Mouse (Mus musculus) thymus, postnatal 10 days (tissue): ENCODE data around the gene Gm8439.

ENCODE experiments used
- DNase-seq, 2 experiments: peaks; one replicate each; pipeline ENCODE4 v3.0.0; 2021; ENCODE audit warnings: low spot score in 2 of 2

Gm8439 gene

DNA sequence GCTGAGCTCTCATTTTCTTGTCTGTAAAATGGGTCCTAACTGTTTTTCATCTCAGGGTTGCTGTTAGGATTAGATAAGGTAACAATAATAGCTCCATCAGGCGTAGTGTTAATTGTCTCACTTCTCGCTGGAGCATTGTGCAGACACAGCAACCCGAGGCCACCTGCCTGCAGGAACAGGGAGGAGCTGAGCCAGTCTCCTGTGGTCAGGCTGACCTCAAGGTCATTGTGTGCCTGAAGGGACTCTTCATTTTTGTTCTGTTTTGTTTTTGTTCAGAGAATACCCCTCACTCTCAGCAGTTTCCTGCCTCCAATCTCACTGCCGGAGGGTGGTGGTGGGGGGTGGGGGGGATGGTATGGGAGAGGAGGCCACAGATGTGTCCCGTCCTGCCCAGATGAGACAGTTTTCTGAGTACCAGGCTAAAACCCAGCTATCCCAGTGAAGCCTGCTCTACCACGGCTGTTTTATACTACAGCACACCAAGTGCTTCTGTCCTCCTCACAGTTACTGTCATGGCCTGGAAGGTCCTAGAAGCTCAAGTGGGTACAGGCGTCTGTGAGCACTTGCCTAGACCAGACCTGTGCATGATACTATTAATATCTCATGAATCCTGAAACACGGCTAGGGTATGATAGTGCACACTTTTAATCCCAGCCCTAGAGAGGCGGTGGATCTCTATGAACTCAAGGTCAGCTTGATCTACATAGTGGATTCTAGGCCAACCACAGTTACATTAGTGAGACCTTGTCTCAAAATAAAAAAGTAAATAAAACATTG lies 23.9 kb downstream of the Gm8439 start:
- no peak for DNase-seq

DNA sequence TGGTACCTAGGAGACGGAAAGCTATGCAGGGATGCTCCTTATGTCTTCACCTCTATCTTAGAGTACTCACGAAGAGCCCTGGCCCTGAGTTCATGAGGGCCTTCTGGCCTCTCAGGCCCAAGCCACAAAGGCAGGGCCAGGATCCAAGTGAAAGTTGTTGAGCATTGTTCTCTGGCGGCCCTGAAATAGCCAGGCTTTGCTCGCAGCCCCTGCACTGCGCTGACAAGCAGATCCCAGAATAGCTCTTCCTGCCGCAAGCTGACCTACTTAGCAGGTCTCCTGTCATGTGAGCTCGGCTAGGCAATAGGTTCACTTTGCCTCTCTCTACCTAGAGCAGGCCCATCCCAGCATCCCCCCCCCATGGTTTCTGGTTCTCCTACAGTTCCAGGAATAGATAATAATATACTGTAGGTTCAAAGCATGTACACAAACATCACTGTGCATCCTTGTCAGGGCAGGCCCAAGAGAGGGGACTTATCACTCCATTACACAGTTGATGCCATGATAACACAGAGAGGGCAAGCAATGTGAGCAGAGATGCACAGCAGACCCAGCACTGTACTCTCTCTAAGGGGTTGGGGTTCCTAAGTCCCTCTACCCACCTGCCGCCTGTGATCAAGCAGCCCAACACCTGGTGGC lies 25.3 kb downstream of the Gm8439 start:
- peak; percentile 63 to 69 for DNase-seq

DNA sequence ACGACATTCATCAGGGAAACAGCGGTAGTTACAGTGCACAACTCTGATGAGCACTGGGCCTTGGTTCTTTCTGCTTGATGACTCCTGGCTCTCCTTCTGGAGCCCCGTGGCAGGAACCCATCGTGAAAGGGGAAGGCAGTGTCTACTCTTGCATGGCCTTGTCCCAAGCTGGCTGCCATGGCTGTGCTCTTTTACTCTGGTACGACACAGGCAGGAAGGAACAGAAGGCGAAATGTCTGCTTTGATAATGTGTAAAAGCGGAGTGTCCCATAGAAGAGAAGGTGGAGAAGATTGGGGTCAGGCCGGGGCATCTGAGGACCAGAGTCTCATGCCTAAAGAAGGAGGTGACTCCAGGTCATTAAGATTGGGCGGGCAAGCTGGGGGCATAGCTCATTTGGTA lies 26.1 kb downstream of the Gm8439 start:
- no peak for DNase-seq

GRCm38 (mm10) chr4:120615528-120616081 lies 27.1 kb downstream of the Gm8439 start:
- DNase-seq: peak; percentile 30 to 43

DNA sequence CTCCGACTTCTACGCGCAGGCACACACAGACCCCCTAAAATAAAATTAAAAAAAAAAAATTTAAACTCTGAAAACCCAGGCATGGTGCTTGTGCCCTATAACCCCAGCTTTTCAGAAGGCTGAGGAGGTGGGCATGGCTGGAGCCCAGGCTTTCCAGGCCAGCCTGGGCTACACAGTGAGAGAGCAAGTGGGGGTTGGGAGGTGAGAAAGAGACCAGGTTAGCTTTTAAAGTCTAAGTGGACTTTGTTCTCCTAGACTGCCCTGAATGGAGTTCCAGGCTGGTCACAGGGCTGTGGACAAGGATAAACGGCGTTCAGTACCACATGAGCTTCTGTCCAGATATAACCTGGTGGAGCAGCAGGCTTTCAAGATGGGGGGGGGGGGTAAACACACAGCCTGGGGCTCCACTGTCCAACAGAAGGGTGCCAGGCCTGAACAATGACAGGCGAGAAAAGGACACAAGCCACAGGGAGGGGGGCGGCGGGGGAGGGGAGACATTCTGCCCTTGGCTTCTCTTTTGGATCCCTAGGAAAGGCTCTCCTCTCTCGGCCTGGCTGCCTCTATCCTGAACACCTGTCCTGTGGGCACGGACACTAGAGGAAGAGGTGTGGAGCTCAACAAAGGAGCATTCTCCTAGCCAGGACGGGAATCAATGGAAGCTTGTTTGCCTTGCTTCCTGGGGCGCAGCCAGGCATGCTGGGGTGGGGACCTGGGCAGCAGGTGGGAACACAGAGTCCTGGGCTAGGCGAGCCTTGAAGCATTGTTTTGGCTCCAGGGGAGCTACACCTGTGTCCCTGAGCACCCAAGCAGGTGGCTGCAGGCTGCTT lies 27.9 kb downstream of the Gm8439 start:
- DNase-seq: no peak

DNA sequence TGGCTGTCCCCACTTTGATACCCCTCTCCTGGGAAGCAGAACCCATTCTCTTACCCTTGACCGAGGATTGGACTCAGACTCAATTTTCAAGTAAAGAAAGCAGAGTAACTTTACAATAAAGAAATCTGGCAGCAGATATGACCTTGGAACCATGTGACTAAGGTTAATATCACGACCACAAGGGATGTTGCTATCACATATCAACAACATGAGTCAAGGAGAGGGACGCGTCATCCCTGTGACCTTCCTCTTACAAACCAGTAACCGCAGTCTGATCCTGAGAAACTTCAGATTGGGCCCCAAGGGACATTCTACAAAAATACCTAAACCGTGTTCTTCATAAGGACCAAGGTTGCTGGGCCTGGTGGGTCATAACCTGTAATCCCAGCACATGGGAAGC lies 39.2 kb downstream of the Gm8439 start:
- no peak for DNase-seq

DNA sequence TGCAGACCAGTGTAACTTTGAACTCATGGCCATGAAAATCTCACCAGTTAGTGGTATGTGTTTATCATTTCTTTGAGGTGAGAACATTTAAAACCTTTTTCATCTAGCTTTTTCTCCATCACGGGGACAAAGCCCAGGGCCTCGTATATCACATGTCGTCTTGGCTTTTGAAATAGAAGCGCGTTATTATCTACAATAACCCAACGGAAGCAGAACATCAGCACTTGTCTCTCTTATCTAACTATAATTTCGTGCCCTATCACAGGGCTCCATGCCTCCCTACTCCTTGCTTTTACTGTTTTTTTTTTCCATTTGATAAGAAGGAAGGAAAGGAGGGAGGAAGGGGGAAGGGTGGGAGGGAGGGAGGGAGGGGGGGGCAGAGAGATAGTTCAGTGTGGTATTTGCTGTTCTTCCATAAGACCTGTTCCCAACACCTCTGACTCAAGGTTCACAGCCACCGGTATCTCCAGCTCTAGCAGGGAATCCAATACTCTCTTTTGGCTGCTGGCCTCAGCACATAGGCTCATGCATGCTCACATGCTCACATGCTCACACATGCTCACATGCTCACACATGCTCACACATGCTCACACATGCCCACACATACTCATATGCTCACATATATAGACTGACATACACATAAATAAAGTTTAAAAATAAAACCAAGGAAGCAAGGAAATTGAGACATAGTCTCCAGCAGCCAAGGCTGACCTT lies 41.8 kb downstream of the Gm8439 start:
- DNase-seq: no peak

DNA sequence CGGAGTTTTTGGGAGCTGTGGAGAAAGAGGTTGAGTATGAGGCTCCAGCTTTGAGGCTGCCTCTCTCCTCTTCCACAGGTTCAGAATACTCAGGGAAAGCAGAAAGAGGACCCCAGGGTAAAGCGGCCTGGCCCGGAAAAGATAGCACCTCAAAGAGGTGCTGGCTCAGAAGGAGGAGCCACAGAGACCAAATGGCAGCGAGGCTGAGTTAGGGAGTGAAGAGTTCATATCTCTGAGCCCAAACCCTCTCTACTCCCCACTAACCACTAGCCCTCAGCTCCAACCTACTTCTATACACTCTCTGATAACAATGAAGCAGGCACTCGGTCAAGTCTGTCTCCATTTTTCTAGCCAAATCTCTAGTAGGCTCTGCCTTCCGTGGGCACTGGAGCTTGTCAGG lies 43.3 kb downstream of the Gm8439 start:
- DNase-seq: no peak

DNA sequence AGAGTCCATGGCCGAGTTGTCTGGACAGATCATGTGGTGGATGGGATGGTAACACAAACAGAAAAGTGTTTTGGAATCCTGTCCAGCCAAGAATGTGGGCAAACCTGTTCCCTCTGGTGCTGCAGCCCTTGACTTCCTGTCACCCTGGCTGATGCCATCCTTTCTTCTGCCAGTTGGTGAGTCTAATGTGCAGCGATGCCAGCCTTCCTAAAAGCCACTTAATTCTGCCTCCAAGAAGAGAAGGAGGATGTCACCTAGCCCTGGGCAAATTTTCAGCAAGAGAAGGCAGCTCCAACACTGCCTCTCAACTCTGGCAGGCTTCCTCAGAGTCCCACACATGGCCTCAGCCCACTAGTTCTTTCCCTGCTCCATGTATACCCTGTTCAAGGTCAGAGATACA lies 46.8 kb downstream of the Gm8439 start:
- no peak for DNase-seq

- no peak for DNase-seq
These were observed 53.4 kb downstream of the Gm8439 start for GRCm38 (mm10) chr4:120641946-120642345.

GRCm38 (mm10) chr4:120643899-120644298 lies 55.4 kb downstream of the Gm8439 start:
- DNase-seq: no peak

DNA sequence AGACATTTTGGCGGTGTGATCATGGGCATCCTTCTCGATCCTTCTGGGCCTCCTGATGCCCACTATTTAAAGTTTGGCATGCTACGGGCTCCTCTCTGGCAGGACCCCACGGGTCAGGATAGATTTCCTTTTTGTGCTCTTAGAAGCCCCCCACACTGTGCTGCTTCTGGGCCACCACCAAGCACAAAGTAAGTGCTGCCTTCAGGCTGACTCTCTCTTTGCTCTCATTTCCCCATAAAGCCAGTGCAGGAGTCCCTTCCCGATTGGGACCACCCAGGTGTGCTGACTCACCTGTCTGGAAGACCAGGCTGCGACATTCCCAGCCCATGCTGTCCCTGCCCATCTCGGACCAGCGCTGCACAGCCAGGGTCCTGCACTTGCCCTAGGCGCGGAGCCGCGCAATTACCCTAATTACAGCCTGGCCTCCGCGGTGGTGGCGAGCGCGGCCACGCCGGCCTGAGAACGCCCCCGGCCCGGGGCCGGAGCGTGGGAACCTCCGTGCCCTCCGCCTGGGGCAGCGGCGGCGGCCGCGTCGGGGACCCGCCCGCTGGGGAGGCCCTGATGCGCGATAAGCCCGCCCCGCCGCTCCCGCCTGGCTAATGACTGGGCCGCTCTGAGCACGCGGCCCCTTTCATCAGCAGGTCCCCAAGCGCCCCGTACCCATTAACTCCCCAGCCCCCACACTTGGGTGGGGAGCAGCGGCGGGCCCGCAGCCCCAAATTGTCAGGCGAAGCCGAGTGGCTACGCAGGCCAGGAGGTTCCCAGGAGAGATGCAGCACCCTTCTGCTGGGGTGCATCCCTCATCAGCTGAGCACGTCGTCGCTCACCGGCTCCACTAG lies 61.0 kb downstream of the Gm8439 start:
- DNase-seq: no peak

GRCm38 (mm10) chr4:120650208-120650592 lies 61.7 kb downstream of the Gm8439 start:
- no peak for DNase-seq

DNA sequence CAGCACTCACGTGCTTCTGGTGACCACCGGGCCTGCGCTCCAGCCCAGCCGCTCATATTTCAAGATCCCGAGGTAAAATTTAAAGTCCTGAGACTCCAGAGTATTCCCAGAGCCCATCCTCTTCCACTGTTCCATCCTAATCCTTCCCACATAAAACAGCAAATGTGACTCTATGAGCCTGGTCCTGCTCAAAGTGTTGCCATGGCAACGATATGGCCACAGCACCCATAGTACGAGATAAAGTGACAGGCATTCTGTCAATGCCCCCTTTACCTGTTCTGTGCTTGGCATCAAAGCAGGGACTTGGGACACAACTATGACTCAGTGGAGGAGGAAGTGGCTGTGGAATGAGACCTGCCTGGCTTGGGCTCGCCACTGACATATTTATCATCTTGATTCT lies 67.4 kb downstream of the Gm8439 start:
- DNase-seq: no peak
